Mouse (Mus musculus): ENCODE measurements around the gene Prr19.

Gene Prr19

GRCm38 (mm10) chr7:25274996-25275395 is 26.2 kb upstream of the Prr19 start:
- in situ Hi-C loops (cut with MboI; ENCODE audit: unreplicated experiment in 2 of 2), result loop anchor here (5.0 to 25.0 kb wide), 5 partner anchors 33 to 713 kb away; partner anchors contain the start of gene Gsk3a (in 1 of the 2)

- in situ Hi-C loops (cut with MboI; ENCODE audit: unreplicated experiment in 2 of 2), result loop anchor here (5.0 to 25.0 kb wide), 5 partner anchors 33 to 713 kb away; partner anchors contain the start of gene Gsk3a (in 1 of the 2)
These were observed 25.5 kb upstream of the Prr19 start for GRCm38 (mm10) chr7:25275555-25276298.

GRCm38 (mm10) chr7:25277405-25277804 is 23.8 kb upstream of the Prr19 start:
- in situ Hi-C loops (cut with MboI; ENCODE audit: unreplicated experiment in 2 of 2), result loop anchor here (5.0 to 25.0 kb wide), 5 partner anchors 35 to 715 kb away; partner anchors contain the start of gene Gsk3a (in 1 of the 2)

- in situ Hi-C loops (cut with MboI; ENCODE audit: unreplicated experiment in 2 of 2), result loop anchor here (5.0 to 25.0 kb wide), 5 partner anchors 36 to 716 kb away; partner anchors contain the start of gene Gsk3a (in 1 of the 2)
These were observed 23.2 kb upstream of the Prr19 start for GRCm38 (mm10) chr7:25277998-25278340.

- in situ Hi-C loops (cut with MboI; ENCODE audit: unreplicated experiment in 2 of 2), result loop anchor here (5.0 to 25.0 kb wide), 5 partner anchors 36 to 716 kb away; partner anchors contain the start of gene Gsk3a (in 1 of the 2)
These were observed 22.7 kb upstream of the Prr19 start for GRCm38 (mm10) chr7:25278341-25279075.

- in situ Hi-C loops (cut with MboI; ENCODE audit: unreplicated experiment in 2 of 2), result loop anchor here (5.0 to 25.0 kb wide), 5 partner anchors 37 to 717 kb away; partner anchors contain the start of gene Gsk3a (in 1 of the 2)
These were observed 21.9 kb upstream of the Prr19 start for GRCm38 (mm10) chr7:25279076-25279860.

- in situ Hi-C loops (cut with MboI; ENCODE audit: unreplicated experiment in 2 of 2), result loop anchor here (5.0 to 25.0 kb wide), 6 partner anchors 37 to 718 kb away; partner anchors contain the start of genes Megf8 (in 2 of the 2) and Gsk3a (in 1 of the 2)
These were observed 21.1 kb upstream of the Prr19 start for GRCm38 (mm10) chr7:25279861-25280791.

GRCm38 (mm10) chr7:25281166-25281733 is 20.0 kb upstream of the Prr19 start:
- in situ Hi-C loops (cut with MboI; ENCODE audit: unreplicated experiment in 2 of 2), result loop anchor here (5.0 to 25.0 kb wide), 2 partner anchors 36 to 719 kb away; partner anchors contain the start of gene Megf8 (in 2 of the 2)

- in situ Hi-C loops (cut with MboI; ENCODE audit: unreplicated experiment in 2 of 2), result loop anchor here (5.0 to 25.0 kb wide), 2 partner anchors 35 to 720 kb away; partner anchors contain the start of gene Megf8 (in 2 of the 2)
These were observed 19.2 kb upstream of the Prr19 start for GRCm38 (mm10) chr7:25281734-25282601.

- in situ Hi-C loops (cut with MboI; ENCODE audit: unreplicated experiment in 2 of 2), result loop anchor here (5.0 to 25.0 kb wide), 2 partner anchors 35 to 720 kb away; partner anchors contain the start of gene Megf8 (in 2 of the 2)
These were observed 18.4 kb upstream of the Prr19 start for GRCm38 (mm10) chr7:25282731-25283211.

GRCm38 (mm10) chr7:25283637-25284036 is 17.6 kb upstream of the Prr19 start:
- in situ Hi-C loops (cut with MboI; ENCODE audit: unreplicated experiment in 2 of 2), result loop anchor here (5.0 to 25.0 kb wide), 2 partner anchors 34 to 721 kb away; partner anchors contain the start of gene Megf8 (in 2 of the 2)

GRCm38 (mm10) chr7:25284171-25284570 is 17.0 kb upstream of the Prr19 start:
- in situ Hi-C loops (cut with MboI; ENCODE audit: unreplicated experiment in 2 of 2), result loop anchor here (5.0 to 25.0 kb wide), 2 partner anchors 33 to 722 kb away; partner anchors contain the start of gene Megf8 (in 2 of the 2)

GRCm38 (mm10) chr7:25284766-25285165 is 16.4 kb upstream of the Prr19 start:
- in situ Hi-C loops (cut with MboI; ENCODE audit: unreplicated experiment in 2 of 2), result loop anchor here (5.0 to 25.0 kb wide), 2 partner anchors 33 to 722 kb away; partner anchors contain the start of gene Megf8 (in 2 of the 2)

- in situ Hi-C loops (cut with MboI; ENCODE audit: unreplicated experiment in 2 of 2), result loop anchor here in 1 of 2 experiments (25.0 kb wide), 1 partner anchor 723 kb away; no protein-coding TSS in a partner anchor
These were observed 15.5 kb upstream of the Prr19 start for GRCm38 (mm10) chr7:25285511-25286238.

- in situ Hi-C loops (cut with MboI; ENCODE audit: unreplicated experiment in 2 of 2), result loop anchor here in 1 of 2 experiments (25.0 kb wide), 1 partner anchor 725 kb away; no protein-coding TSS in a partner anchor
These were observed 14.2 kb upstream of the Prr19 start for GRCm38 (mm10) chr7:25286989-25287388.

- in situ Hi-C loops (cut with MboI; ENCODE audit: unreplicated experiment in 2 of 2), result loop anchor here in 1 of 2 experiments (25.0 kb wide), 1 partner anchor 726 kb away; no protein-coding TSS in a partner anchor
These were observed 13.2 kb upstream of the Prr19 start for GRCm38 (mm10) chr7:25288011-25288410.
